In genomic region chr1:40006043-40006651, GRCm38 (mm10) we compare ENCODE assay signal across 17 mouse cellular contexts.
DNase-seq lines count a peak whose midpoint lies in the region; ATAC-seq and TF ChIP-seq lines count a peak whose summit lies in the region.
"Had no signal": no experiment of that assay in that cellular context is flagged by ENCODE, and none has a peak within 500 bp of the region (broad histone marks: within the 10 kb centered on the region; RNA-seq: fewer than 3 reads in every experiment).

No protein-coding gene starts in this region.

- no peak for TF ChIP-seq EP300 in stomach, postnatal 0 days (optimal IDR thresholded peaks at IDR 0.05)

- ATAC-seq in kidney, embryonic 15.5 days (replicated peaks; ENCODE audit: low FRiP score): 0 out of 2 replicates have a peak, but pooled peaks have one; percentile 9
- 0 out of 2 replicates have a peak, but pooled peaks have one; percentile 10 for ATAC-seq in stomach, embryonic 14.5 days (ENCODE audit: insufficient number of reproducible peaks, insufficient read depth, low FRiP score, low read depth)
- ATAC-seq in stomach, postnatal 0 days (ENCODE audit: low FRiP score, low TSS enrichment): no peak
- ATAC-seq in hindbrain, embryonic 14.5 days (ENCODE audit: low FRiP score): peak; percentile 28
- ATAC-seq: lung, postnatal 0 days; Patski had no signal

- no peak for TF ChIP-seq CTCF in stomach, postnatal 0 days (IDR thresholded peaks at IDR 0.05; ENCODE audit: low read depth)

- 97% methylated on average over 4 of the region's 4 CpGs for WGBS in kidney, embryonic 15.5 days
- 94% methylated on average over 4 of the region's 4 CpGs for WGBS in stomach, embryonic 14.5 days
- WGBS in stomach, postnatal 0 days: 94% methylated on average over 4 of the region's 4 CpGs
- WGBS in hindbrain, embryonic 14.5 days: 98% methylated on average over 4 of the region's 4 CpGs

- H3K9me3 ChIP-seq in kidney, embryonic 15.5 days (replicated peaks): no peaks in the 10 kb centered on the region
- no peaks in the 10 kb centered on the region for H3K9me3 ChIP-seq in stomach, embryonic 14.5 days (ENCODE audit: control insufficient read depth, low read depth, low read length)
- H3K9me3 ChIP-seq in stomach, postnatal 0 days (ENCODE audit: control insufficient read depth, low read length): no peaks in the 10 kb centered on the region
- H3K9me3 ChIP-seq in hindbrain, embryonic 14.5 days (ENCODE audit: control insufficient read depth, low read length): no peaks in the 10 kb centered on the region

- no peak for DNase-seq in kidney, adult 18-20 months
- DNase-seq in stomach, postnatal 0 days (ENCODE audit: low spot score): no peak
- no peak for DNase-seq in hindbrain, embryonic 14.5 days (ENCODE audit: low spot score)
- no peak for DNase-seq in spleen, postnatal 14 days (ENCODE audit: low spot score in 2 of 2)
- no peak for DNase-seq in cerebellum, postnatal 14 days
- DNase-seq: cerebellum, adult 11 months; gastrocnemius, adult 2 months; heart, postnatal 4 days; kidney, postnatal 10 days; right cerebral cortex, postnatal 14 days; thymus, postnatal 14 days had no signal

- no peak overlapping the region for H3K9ac ChIP-seq in kidney, embryonic 15.5 days
- no peak overlapping the region for H3K9ac ChIP-seq in stomach, embryonic 14.5 days (replicated peaks; ENCODE audit: low read depth, low read length)
- no peak overlapping the region for H3K9ac ChIP-seq in stomach, postnatal 0 days (ENCODE audit: low read length)
- no peak overlapping the region for H3K9ac ChIP-seq in hindbrain, embryonic 14.5 days

- H3K4me1 ChIP-seq in kidney, embryonic 15.5 days: no peaks in the 10 kb centered on the region
- H3K4me1 ChIP-seq in stomach, embryonic 14.5 days (ENCODE audit: control insufficient read depth, insufficient read depth, low read length): no peaks in the 10 kb centered on the region
- H3K4me1 ChIP-seq in stomach, postnatal 0 days (replicated peaks; ENCODE audit: control insufficient read depth, insufficient read depth): no peaks in the 10 kb centered on the region
- no peaks in the 10 kb centered on the region for H3K4me1 ChIP-seq in hindbrain, embryonic 14.5 days (replicated peaks; ENCODE audit: control insufficient read depth, insufficient read depth, low read length)

- H3K4me2 ChIP-seq in kidney, embryonic 15.5 days: no peak overlapping the region
- no peak overlapping the region for H3K4me2 ChIP-seq in stomach, embryonic 14.5 days (replicated peaks; ENCODE audit: low read depth, low read length)
- no peak overlapping the region for H3K4me2 ChIP-seq in stomach, postnatal 0 days (replicated peaks; ENCODE audit: low read depth)
- no peak overlapping the region for H3K4me2 ChIP-seq in hindbrain, embryonic 14.5 days (replicated peaks)

- H3K27me3 ChIP-seq in kidney, embryonic 15.5 days: no peaks in the 10 kb centered on the region
- no peaks in the 10 kb centered on the region for H3K27me3 ChIP-seq in stomach, embryonic 14.5 days (ENCODE audit: control insufficient read depth, insufficient read depth, low read length)
- H3K27me3 ChIP-seq in stomach, postnatal 0 days (ENCODE audit: control insufficient read depth, insufficient read depth, low read length): no peaks in the 10 kb centered on the region
- H3K27me3 ChIP-seq in hindbrain, embryonic 14.5 days (ENCODE audit: control insufficient read depth, insufficient read depth, low read length): no peaks in the 10 kb centered on the region
- H3K27me3 ChIP-seq: CH12.LX, Patski had no signal

- H3K4me3 ChIP-seq in kidney, embryonic 15.5 days (replicated peaks): no peak overlapping the region
- no peak overlapping the region for H3K4me3 ChIP-seq in stomach, embryonic 14.5 days (ENCODE audit: low read depth, low read length)
- no peak overlapping the region for H3K4me3 ChIP-seq in stomach, postnatal 0 days (ENCODE audit: low read depth, low read length)
- H3K4me3 ChIP-seq in hindbrain, embryonic 14.5 days (replicated peaks; ENCODE audit: low read length): no peak overlapping the region
- H3K4me3 ChIP-seq: erythroblast, embryonic 14.5 days; gastrocnemius, adult 2 months had no signal

- peaks cover 95% of the 10 kb centered on the region for H3K36me3 ChIP-seq in kidney, embryonic 15.5 days
- H3K36me3 ChIP-seq in stomach, embryonic 14.5 days (ENCODE audit: control insufficient read depth, insufficient read depth, low read length): peaks cover 82% of the 10 kb centered on the region
- peaks cover 43% of the 10 kb centered on the region for H3K36me3 ChIP-seq in stomach, postnatal 0 days (ENCODE audit: control insufficient read depth, insufficient read depth, low read length)
- peaks cover 97% of the 10 kb centered on the region for H3K36me3 ChIP-seq in hindbrain, embryonic 14.5 days (replicated peaks; ENCODE audit: control insufficient read depth, insufficient read depth)

- no peak overlapping the region for H3K27ac ChIP-seq in kidney, embryonic 15.5 days
- no peak overlapping the region for H3K27ac ChIP-seq in stomach, embryonic 14.5 days (ENCODE audit: low read length)
- no peak overlapping the region for H3K27ac ChIP-seq in stomach, postnatal 0 days (replicated peaks)
- H3K27ac ChIP-seq in hindbrain, embryonic 14.5 days: no peak overlapping the region
- H3K27ac ChIP-seq: gastrocnemius, adult 2 months had no signal
